Mouse (Mus musculus) MEL-GATA-1-ER (cell line): ENCODE data around the gene Perp.

ENCODE experiments used
- DNase-seq: peaks from one replicate; pipeline ENCODE4 v3.0.0-alpha.2; 2012; ENCODE audit warnings: low read depth; ENCODE audit errors: extremely low read depth

The Perp gene

DNA sequence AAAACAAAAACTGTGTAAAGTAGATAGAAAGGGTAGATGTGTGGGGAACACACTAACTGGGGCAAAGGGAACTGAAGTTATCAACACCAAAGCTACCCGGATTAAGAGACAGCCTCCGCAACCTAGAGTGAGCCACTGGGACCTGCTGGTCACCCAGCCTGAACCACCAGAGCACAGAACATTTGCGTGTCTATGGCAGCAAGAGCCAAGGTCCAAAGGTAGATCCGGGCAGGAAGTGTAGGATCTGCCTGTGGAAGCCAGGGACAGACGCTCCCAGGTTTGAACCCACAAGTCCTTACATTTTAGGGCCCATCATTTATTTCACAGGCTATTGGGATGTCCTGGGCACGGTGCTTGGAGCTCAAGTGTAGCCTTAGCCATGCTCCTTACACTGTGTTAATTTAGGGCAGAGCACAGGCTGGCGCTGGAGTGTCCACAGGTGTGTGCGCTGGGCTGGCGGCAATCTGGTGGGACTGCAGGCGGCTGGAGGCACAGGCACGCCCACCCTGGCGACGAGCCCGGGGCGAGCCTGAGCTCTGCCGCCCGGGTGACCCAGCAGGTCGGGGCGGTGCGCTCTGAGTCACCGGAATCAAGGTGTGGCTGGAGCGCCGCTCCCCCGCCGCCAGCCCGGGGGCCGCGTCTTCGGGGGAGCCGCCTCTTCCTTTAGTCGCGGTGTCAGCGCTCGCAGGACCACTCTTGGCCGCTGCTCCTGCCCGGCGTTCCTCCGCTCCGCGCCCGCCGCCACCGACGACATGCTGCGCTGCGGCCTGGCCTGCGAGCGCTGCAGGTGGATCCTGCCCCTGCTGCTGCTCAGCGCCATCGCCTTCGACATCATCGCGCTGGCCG lies at the start of gene Perp:
Gene Perp, plus strand, starts transcription at position 580 of the 846 bp plus-strand sequence.
- no peak for DNase-seq

DNA sequence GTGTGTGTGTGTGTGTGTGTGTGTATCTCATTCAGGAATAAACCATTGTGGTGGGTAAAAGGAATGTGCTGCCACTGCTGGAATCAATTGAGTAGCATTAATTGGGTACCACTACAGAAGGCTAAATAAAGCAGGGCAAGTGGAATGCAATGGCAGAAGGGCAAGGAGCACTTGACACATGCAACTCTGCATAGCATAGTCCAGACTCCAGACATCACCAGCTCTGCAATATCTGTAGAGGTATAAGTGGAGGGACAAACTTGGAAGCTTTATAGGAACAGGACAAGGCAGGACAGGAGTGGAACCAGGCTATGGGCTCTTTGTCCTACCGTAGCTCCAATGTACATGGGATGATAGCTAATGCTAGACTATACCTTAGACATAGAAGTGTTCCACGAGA lies 33.1 kb upstream of the Perp start:
- no peak for DNase-seq

DNA sequence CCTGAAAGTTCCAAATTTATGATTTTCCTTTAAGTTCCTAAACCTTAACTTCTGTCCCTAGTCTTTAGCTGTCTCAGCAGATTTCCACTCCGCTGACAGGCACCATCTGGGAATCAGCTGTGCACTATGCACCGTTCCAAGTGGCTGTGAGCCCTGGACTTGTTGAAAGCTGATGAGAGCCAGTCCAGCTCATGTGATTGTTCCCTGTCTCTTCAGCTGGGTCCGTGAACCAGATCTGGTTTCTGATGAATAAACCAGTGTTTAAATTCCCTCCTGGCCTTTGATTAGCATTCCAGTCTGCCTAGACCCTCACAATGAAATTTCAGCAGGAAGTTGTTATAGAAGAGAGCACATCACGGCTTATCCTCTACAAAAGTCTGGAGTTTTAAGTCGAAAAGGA lies 28.3 kb upstream of the Perp start:
- DNase-seq = no peak

DNA sequence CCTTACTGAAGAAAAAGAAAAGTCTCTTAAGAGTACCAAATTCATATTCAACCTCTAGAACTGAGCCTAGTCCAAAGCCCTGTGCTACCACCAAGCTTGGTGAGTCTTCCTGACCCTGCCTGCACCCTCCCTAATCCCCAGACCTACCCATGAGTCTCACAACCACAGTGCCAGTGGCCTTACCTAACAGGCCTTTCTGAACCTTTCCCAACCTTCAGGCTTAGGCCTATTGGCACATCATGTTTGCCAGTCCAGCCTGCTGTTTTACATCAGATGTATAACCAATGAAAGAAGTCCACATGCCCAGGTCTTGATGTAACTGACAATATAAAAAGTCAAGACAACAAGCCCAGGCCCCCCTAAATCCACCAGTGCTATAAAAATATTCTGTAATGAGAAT lies 19.7 kb upstream of the Perp start:
- no peak for DNase-seq

DNA sequence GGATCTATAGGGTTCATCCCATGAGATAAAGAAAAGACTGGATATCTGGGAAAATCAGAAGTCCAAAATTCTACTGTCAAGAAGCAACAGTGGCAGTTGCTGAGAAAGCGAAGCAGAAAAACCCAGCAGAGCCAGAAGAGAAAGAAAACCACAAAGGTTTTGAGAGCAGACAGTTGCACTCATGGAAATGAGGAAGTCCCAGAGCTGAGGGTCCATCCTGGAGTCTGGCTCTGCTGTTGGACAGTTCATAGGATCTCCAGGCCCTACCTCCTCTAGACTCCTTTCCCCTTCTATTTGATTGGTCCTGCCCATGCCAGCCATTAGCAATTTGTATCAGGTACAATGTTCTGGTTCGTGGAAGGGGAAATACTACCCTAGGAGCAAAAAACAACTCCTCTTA lies 18.7 kb upstream of the Perp start:
- DNase-seq = peak; percentile 11

DNA sequence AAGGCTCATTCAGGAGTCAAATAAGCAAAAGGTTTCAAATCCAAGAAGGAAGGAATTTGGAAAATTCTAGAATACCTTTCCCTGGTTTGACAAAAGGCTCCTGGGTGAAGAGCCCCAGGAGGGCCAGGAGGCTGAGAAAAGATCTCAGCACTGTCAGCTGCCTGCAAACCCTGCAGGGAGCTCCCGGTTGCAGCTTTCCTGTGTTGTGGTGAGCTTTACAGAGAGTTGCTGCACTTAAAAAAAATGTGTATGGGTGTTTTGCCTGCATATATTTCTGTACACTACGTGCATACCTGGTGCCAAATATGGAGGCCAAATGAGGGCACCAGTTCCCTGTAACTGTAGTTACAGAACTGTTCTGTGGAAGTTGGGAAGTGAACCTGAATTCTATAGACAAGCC lies 16.9 kb upstream of the Perp start:
- no peak for DNase-seq

DNA sequence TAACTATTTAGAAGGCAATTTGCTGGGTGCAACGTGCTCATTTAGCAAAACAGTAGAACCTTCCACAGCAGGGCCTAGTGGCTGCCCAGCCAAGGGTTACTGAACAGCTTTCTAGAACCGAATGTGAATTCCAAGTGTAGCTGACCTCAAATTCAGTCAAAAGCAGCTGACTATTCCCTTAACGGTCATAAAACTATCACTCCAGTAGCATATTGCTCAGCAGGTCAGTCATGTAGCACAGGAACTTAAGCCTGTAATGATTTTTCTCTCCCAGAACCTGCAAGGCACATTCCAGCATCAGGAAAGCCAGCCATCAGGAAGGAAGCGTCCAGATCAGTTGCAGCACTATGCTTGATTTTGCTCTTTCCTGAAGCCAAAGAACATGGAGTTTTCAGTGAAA lies 14.5 kb upstream of the Perp start:
- no peak for DNase-seq

DNA sequence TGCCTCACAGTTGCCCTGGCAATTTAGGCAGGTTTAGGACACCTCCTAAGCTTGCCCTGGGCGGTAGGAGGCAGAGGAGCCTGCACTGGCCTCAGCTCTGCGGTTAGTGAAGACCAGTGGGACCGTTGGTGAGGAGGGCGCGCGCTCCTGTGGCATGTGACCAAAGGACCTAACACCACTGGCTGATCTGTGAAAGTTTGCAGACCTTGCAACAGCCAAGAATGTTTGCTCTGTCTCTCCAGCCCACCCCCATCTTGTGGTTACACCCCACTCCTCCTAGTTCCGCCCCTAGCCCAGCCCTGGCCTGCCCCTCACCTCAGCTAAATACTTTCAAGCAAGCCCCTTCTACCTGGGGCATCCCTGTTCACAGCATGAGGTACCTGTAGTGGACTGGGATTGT lies 13.0 kb upstream of the Perp start:
- no peak for DNase-seq

DNA sequence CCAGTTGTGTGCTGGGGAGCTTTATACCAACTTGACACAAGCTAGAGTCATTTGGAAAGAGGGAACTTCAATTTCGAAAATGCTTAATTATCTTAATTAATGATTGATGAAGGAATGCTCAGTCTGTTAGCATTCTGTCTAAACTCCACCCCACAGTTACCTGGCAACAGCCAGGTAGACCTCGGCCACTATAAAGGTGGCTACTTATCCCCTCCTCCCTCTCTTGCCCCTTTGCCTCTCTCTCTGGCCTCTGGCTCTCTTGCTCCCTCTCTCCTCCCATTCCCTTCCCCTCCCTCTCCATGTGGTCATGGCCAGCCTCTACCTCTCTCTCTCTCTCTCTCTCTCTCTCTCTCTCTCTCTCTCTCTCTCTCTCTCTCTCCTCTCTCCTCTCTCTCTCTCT lies 10.4 kb upstream of the Perp start:
- no peak for DNase-seq

DNA sequence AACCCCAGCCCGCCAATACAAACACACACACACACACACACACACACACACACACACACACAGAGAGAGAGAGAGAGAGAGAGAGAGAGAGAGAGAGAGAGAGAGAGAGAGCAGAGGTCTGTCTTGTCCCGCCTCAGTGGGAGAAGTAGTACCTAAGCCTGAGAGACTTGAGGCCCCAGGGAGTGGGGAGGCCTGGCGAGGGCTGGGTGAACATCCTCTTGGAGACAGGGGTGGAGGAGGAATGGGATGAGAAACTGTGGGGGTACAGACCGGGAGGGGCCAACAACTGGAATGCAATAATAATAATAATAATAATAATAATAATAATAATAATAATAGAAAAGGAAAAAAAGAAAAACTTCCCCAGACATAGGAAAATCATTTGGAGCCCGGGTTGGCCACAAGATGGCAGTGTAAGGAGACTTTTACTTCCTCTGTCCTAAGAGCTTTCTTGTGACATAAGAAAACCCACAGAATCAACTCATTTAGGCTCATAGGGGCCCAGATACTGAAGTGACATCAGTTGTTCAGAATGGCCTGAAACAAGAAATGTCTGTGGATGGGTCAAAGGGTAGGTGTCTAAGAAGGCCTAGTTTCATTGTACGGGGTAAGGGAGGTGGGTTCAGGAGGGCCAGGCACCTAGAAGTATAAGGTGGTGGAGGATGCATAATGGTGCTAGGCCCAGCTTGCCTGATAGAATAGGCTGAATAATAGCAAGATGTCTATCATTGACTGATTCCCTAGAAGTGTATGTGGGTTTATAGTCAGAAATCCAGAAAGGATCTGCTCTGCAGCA lies 8.9 kb upstream of the Perp start:
- peak; percentile 16 for DNase-seq

DNA sequence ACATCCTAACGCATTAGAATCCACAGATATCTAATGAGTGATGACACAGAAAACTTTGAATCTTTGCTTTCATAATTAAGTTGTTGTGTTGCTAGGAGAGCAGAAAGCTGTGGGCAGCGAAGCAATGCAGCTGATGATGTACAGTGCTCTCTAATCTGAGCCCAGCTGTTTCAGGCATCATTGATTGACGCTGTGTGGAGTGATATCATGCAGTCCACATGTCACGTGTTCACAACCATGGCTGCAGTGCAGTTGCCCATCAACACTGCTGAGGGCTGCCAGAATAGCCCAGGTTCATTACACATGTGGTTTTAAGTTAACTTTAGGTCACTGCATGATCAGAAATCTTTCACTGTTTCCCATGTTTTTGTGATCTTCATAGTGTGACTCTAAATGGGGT lies 5.3 kb upstream of the Perp start:
- no peak for DNase-seq

DNA sequence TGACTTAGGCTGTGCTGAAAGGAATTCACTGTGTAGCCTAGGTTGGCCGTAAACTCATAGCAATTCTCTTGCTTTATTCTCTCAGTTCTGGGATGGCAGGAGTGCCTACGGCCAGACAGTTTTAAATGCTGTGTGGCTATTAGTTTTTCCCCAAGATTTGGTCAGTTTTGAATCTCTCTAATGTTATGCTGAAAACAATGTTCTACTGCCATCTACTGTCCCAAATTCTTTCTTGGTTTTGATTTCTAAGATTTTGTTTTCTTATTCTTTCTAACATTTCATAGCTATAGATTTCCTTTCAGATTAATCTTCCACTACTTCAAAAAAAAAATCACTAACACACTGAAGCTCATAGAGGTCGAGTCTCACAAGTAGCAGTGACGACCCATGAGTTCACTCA lies 4.1 kb upstream of the Perp start:
- no peak for DNase-seq

DNA sequence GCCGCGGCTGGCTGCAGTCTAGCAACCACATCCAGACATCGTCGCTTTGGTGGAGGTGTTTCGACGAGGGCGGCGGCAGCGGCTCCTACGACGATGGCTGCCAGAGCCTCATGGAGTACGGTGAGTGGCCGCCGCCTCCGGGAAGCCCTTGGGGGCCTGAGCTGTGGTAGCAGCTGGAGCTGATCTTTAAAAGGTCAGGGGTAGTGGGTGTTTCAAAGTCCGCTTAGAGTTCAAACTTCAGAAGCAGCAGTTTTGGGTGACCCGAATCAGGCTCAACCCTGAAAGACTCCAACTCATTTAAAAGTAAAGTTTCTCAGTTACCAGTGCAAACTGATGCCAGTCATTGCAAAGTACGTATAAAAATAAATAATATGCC lies 455 bp downstream of the Perp start:
- no peak for DNase-seq

DNA sequence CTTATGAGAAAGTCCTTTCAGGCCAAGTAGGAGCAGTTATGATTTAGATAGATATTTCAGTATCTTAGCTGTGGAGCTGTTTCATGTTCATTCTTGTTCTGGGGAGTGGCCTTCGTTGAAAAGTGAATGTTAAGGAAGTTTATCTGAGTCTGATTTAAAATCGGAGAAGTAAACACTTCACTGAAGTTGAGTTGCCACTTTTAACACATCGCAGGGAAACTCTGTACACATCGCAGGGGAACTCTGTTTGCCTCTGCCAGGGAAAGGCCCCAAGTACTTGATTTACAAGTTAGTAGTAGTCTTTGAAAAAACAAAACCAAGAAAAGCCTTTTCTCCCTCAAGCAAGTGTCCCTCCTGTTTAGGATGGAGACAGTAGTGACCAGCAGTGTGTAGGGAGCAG lies 891 bp downstream of the Perp start:
- DNase-seq = no peak

DNA sequence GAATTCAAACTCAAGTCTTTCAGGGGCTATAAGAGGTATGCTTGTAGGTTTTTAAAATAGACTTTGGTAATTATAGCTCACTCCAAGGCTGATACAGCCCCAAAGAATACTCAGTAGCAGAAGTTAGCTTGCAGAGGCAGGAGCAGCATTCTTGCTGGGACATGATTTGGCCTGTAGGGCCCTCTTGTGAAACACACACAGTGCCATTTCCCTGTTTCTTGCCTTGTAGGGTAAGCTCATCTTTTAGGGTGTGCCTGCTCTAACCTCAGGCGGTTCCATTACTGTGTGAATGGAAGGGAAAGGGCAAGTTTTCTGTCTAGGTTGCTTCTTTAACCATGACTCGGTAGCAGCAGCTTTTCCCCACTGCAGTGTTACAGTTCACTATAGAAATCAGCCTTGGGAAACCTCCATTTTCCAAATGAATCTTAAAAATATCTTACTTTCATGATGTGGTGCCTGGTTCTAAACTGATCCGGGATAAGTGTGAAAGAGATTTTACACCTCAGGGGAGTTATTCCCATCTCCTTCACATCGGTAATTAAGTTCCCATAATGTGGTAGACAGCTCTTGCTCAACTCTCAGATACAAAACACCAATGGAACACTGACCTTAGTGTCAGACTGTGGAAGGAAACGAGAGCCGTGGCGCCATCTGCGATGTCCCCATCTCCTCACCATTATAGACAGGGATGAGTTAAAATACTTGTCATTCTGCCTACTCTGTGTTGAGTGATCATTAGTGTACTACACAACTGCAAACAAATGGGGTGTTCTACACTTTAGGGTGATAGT lies 1.8 kb downstream of the Perp start:
- DNase-seq = no peak

DNA sequence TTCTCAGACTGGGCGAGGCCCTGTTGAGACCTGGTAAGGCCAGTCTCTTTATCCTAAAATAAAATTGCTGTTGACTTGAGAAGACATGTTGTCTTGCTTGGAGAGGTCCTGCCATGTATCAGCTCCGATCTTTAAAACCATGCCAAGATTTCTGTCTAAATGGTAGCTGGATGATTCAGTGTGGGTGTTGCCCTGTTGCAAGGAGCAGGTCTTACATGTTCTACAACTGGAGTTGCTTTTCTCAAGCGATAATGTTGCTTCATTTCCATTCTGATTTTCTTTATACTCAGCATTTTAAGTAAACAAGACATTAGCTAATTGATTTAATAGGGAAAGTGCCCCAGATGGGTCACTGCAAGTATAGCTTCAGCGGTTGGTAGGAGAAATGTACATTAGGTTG lies 5.4 kb downstream of the Perp start:
- DNase-seq = no peak

DNA sequence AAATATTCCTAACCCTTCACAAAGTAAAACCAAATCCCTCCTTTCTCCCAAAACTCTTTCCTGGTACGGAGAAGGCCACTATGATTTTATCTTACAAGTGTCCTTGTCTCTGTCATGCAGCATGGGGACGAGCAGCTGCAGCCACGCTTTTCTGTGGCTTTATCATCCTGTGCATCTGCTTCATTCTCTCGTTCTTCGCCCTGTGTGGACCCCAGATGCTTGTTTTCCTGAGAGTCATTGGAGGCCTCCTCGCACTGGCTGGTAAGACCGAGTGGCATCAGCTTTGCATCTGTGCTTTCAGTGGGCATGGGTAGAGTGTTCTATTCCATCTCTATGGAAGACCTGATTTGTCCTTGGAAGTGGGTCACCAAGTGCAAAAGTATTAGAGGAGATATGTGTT lies 8.6 kb downstream of the Perp start:
- DNase-seq = no peak

DNA sequence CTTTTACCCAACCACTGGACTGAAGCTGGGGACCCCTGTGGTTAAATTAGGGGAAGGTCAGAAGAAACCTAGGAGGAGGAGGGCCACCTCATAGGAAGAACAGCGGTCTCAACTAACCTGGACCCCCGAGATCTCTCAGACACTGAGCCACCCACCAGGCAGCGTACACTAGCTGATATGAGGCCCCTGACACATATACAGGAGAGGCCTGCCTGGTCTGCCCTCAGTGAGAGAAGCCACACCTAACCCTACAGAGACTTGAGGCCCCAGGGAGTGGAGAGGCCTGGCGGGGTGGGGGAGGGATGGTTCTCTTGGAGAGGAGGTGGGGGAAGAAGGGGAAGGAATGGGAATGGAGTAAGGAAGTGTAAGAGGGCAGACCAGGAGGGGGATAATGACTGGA lies 12.4 kb downstream of the Perp start:
- no peak for DNase-seq

DNA sequence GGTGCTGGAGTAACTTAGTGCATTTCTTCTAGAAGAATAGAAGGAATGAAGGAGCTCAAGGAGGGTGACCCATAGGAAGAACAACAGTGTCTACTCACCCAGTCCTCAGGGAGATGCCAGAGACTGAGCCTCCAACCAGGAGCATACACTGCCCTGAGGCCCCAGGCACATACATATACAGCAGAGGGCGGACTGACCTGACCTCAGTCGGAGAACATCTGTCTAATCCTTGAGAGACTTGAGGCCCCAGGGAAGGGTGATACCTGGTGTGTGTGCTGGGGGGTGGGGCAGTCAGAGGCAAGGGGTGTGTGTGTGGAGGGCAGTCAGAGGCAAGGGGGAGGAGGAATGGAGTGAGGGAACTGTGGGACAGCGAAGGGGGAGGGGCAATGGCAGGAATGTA lies 14.8 kb downstream of the Perp start:
- DNase-seq = no peak

DNA sequence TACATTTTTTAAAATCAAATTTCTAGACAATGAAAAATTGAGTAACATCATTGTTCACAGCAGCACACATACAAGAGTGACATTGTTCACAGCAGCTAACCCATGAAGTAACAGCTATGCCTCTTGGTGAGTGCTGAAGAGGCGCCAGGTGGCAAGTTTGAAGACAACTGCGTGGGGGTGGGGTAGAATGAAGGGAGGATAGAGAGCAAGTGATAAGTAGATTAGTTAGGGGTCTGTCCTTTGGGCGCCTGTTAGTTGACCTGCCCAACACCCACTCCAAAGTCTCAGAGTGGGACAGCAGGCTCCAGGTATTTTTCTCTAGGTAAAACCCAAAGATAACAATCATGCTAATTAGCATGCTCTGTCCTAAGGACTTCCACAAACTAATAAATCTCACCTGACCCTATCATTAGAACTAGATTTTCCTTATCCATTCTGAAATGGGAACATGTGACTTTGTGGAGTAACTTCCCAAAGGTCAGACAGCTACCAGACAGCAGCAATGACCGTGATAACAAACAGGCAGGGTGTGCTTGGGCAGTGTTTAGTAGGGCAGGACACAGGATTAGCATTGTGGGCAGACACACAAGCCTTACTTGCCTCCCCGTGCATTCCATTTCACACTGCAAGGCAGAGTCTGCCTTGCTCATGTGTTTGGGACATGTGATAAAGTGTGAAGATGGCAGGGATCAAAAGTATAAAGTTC lies 15.5 kb downstream of the Perp start:
- no peak for DNase-seq

DNA sequence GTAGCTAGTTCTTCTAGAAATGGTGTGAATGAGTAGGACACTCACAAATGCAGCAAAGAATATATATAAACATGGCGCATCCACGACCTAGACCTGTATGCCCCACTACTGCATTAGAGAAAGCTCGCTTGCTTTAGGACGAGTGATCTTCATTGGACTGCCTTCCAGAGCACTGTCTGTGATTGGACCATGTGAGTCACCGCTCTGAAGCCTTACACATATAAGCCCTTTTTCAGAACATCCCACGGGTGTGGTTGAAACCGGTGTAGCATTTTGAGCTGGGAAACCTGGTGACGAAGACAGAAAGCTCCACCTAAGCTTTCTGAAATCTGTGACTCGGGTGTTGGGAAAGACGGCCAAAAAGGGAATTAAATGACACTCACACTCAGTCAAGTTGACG lies 16.0 kb downstream of the Perp start:
- no peak for DNase-seq

DNA sequence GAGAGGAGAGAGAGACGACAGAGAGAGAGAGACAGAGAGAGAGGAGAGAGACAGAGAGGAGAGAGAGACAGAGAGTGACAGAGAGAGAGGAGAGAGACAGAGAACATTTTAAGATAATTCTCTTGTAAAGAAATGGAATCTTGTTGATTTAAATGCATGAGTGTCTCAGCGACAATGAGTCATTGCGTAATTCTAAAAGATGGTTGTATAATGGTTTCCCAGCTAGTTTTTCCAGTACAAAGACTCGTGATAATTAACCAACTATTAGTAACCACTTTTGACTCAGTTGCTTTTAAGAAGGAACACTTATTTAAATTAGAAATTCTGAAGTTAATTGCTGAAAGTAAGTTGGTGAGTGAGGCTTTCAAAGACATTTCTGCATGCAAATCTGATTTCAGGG lies 16.6 kb downstream of the Perp start:
- no peak for DNase-seq
